Mouse (Mus musculus): ENCODE data around the gene Lax1. TPM values are rescaled to one million over a fixed set of nuclear protein-coding genes. Genes with fewer than 3 reads are reported as not detected.

Lax1 gene
- total RNA-seq, 2 experiments from 2014 or later: 0.19 to 0.51 TPM

- intact Hi-C loops (cut with DNase I): no loop called here
- no peak for DNase-seq
These were observed 39.4 kb downstream of the Lax1 start for GRCm38 (mm10) chr1:133650288-133651055.

- intact Hi-C loops (cut with DNase I): no loop called here
- DNase-seq: no peak
These were observed 44.3 kb downstream of the Lax1 start for GRCm38 (mm10) chr1:133645652-133646051.

- intact Hi-C loops (cut with DNase I): loop anchor here (5.0 kb wide), 1 partner anchor 71 kb away; no protein-coding TSS in a partner anchor
- DNase-seq: no peak
These were observed 48.7 kb downstream of the Lax1 start for GRCm38 (mm10) chr1:133641163-133641562.

GRCm38 (mm10) chr1:133638517-133638916, 51.4 kb downstream of the Lax1 start:
- intact Hi-C loops (cut with DNase I): loop anchor here (10.0 kb wide), 1 partner anchor 406 kb away; no protein-coding TSS in a partner anchor

GRCm38 (mm10) chr1:133632168-133632567, 57.7 kb downstream of the Lax1 start:
- DNase-seq: no peak
- intact Hi-C loops (cut with DNase I): loop anchor here (5.0 to 10.0 kb wide), 3 partner anchors 85 to 413 kb away; no protein-coding TSS in a partner anchor

More at GRCm38 (mm10) chr1:133638517-133638916, 51.4 kb downstream of the Lax1 start:
- DNase-seq: no peak

Small RNAs within 50 kb of the gene (microRNA-seq; reads per million reads assigned to microRNA genes)
- 0 reads per million in 2 experiments for gene Mir6903

Other genes starting within 250 kb of the Lax1 start
- 10 to 100 TPM; 77.8 to 81.2 TPM for gene Snrpe, start 79.8 kb downstream of the Lax1 start, total RNA-seq (2021)
- gene Zbed6, start 29.2 kb downstream of the Lax1 start, total RNA-seq (2021): 1 to 10 TPM; 3.4 to 5.8 TPM
- 10 to 100 TPM; 28.3 to 29.5 TPM for gene Gm38394, start 28.8 kb downstream of the Lax1 start, total RNA-seq (2021)
- 10 to 100 TPM; 29.9 to 32.2 TPM for gene Atp2b4, start 110.9 kb upstream of the Lax1 start, total RNA-seq (2021)
- gene Optc, start 217.9 kb upstream of the Lax1 start, total RNA-seq (2021): under 1 TPM; 0.17 to 0.55 TPM
- 10 to 100 TPM; 25.0 to 29.5 TPM for gene Prelp, start 231.3 kb upstream of the Lax1 start, total RNA-seq (2021)

All from heart, postnatal 14 days (tissue).